Mouse (Mus musculus): ENCODE measurements around the gene Tmprss6.

DNA sequence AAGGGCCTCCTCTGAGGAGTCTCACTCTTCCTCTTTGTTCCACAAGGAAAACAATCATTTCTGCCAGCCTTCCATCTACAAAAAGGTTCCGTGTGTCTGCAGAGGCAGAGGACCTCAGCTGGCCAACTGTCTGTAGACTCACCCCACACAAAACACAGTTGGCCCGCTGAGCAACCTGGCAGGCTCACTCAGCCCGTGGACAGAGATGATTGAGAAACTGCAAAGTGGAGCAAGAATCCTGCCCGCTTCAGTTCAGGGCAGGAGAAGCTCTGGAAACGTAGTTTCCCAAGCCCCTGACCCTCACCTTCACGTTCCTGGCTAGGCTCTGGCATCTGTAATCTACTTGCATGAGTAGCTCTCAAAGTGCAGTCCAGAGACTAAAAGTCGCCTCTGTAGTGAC, 21.3 kb downstream of the Tmprss6 start:
- TF ChIP-seq POLR2A (IDR thresholded peaks at IDR 0.05; ENCODE audit: insufficient read length, low read depth) (no peak), REST (IDR thresholded peaks at IDR 0.05; ENCODE audit: insufficient read depth, insufficient read length) (no peak), USF1 (IDR thresholded peaks at IDR 0.05; ENCODE audit: low read depth) (no peak), TCF12 (IDR thresholded peaks at IDR 0.05; ENCODE audit: insufficient read depth, poor library complexity, severe bottlenecking) (no peak), MAX (IDR thresholded peaks at IDR 0.05; ENCODE audit: low read depth) (no peak), POLR2AphosphoS2 (IDR thresholded peaks at IDR 0.05; ENCODE audit: insufficient read length, low read depth) (no peak), SRF (IDR thresholded peaks at IDR 0.05; ENCODE audit: control insufficient read depth, insufficient read length, low read depth) (no peak)
